Mouse (Mus musculus) erythroid progenitor cell, adult 5-6 weeks (primary cell): Measurements from ENCODE around the gene Senp7. TPM values are rescaled to one million over a fixed set of nuclear protein-coding genes. Genes with fewer than 3 reads are reported as not detected.
"Not testable (repeated sequence)": the region's sequence is repeated elsewhere in the genome, so short reads cannot be mapped to it uniquely, and the experiment has no call there.

ENCODE experiments used
- ATAC-seq: replicated peaks from 2 replicates; pipeline ENCODE4 v1.8.0; 2016; ENCODE audit warnings: moderate number of reproducible peaks, mild to moderate bottlenecking, moderate TSS enrichment, inconsistent platforms; ENCODE audit not compliant: poor library complexity, low FRiP score, severe bottlenecking
- total RNA-seq, 2 experiments: library from RNA; stranded (forward) in 1 of 2; stranded (reverse) in 1 of 2; fragments of 150-400 nt in 1 of 2; fragments of 186-747, 209-891 nt in 1 of 2; gene quantifications; 2 replicates each; pipeline versions ENCODE4 v1.2.3 to v1.2.4; 2015 to 2017; ENCODE audit warnings: low replicate concordance in 2 of 2

Senp7 gene
- total RNA-seq, 2 experiments from 2014 or later: 106 to 108 TPM

DNA sequence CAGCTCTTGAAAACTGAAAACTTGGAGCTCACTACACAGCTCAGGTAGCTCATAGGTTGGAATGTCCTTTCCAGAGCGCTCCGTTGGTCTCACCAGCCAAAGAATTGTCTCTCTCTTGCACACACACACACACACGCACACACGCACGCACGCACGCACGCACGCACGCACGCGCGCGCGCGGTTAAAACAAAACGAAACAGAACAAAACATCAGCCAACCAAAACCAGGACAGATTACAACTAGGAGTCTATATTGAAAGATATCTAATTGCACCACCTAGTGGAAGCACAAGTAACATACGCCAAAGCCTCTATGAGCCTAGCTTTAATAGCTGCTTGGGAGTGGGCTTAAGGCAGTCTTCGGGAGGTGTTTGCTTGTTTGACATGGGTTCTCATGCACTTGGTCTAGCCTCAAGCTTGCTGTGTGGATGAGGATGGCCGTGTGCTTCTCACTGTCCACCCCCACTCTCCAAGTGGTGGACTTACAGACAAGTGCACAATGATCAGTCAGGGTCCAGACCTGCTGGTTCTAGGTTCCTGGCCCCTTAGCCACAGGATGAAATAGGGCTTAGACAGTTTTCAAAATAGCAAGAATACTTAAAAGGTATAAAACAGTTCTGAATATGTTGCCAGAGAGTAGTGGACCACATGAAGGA lies 16.3 kb downstream of the Senp7 start:
- peak; percentile 87 for ATAC-seq

DNA sequence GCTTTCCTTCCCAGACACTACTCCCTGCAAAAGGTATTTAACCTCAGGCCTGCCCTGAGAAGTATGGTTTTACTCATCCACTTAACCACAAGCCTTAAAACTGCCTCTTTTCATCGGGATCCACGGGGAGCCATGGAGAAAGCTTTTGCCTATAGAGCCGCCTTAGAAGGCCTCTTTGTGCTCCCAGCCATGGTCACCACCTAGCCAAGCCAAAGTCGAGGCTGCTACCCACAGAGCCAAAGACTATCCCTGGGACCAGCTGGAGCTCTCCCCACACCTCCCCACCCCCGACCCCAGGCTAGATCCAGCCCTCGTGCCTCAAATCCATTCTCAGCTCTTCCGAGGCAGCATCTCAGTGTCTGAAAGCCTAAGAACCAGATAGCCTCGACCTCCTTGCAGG lies 18.0 kb downstream of the Senp7 start:
- no peak for ATAC-seq

DNA sequence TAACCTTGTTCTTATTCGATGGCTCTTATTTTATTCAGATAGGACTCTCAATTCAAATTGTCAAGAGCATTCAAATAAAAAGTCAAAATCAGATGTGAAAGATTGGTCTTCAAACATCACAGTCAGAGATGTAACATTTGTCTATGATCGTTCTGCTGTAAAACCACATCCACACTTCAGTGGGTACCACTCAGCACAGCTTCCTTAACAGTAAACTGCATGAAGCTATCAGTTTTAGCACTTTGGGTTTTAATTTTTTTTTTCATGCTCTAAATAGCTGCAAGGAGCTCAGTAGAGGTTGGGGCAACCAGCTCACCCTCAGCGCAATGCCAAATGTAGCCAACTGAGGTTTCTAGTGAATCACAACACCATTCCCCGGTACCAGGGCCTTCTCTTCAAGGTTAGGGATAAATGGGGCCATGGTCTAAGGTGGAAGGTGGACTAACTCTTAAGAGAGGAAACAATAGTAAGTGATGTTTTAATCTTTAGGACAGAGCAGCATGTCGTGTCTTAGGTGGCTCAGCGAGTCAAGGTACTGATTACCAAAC lies 20.5 kb downstream of the Senp7 start:
- ATAC-seq: no peak

DNA sequence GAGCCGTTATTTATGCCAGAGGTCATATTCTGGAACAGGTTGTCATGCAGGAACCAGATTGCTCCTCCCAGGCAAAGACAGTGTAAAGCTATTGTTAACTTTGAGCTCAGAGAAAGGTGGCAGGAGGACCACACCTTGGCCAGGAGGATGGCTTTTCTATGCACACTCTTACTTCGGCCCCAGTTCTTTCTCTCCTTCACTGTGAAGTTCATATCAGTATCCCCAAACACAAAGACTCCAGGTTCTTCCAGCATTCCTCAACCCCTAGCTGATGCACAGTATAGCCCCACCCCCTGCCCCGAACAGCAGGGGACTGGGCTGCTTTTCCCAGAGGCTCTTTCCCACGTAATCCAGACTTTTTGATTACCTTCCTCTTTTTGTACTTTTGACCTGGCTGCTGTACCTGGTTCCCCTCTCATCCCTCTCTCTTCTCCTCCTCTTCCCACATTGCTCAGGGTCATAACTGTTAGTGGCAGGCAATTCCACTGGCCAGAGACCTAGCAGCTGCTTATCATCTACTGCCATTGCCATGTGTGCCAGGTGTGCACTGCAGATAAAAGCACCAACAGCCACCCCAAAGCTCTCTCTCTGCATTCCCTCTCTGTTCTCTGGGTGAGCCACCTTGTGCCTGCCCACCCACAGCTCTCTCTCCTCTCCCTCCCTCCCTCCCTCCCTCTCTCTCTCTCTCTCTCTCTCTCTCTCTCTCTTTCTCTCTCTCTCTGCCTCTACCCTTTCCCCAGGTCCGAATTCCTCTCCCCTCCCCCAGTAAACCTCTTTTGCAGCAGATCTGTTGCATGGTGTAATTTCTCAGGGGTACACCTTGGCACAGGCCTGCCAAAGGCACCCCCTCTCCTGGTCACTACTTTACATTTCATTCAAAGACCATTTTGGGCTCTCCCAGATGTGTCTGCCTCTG lies 23.4 kb downstream of the Senp7 start:
- peak; percentile 79 for ATAC-seq

DNA sequence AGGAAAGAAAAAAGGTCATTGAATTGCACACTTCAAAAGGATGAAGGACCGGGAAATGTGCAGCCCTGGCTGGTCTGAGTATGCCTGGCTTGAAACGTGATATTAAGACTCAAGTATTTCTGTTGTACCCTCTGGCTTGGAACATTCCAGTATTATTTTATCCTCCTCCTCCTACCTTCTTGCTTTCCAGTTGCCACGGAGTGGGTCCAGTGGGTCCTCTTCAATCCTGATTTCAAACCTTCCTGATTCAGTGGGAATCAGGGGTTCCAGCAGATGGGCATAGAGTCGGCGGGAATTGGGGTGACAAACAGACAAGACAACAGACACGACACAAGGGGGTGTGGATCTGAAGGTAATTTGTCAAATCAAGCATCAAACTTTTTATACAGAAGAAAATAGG lies 24.4 kb downstream of the Senp7 start:
- no peak for ATAC-seq

DNA sequence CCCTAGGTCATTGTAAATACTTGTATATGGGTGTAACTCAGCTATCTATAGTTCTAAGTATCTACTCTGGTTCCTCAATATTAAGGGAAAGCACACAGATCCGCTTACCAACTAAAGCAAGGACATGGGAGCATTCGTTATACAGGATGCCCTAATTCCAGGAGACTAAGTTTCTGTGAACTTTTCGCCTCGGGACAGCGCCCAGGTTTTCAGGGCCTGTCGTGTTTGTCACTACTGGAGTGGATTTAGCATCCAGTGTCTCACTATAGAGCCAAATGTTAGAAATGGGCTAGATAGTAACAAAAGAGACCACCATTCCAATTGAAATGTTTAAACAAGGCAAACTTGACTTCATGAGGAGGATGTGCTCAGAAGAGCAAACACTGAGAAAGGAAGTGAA lies 25.0 kb downstream of the Senp7 start:
- not testable (repeated sequence) for ATAC-seq

DNA sequence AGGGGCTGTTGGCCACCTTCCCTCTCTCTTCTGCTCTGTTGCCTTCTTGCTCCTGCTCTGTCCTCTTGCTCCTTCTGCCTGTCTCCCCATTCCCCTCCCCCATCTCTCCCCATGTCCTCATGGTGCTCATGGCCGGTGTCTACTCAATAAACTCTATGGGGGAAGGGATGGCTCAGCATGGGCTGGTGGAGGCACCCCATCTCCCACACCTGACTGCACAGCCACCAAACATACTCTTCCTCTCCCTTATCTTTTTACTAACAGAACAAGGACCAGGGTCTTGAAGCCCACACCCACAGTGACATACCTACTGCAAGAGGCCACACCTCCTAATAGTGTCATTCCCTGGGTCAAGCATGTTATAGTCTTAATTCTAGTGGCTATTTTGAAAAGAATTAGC lies 26.0 kb downstream of the Senp7 start:
- no peak for ATAC-seq

DNA sequence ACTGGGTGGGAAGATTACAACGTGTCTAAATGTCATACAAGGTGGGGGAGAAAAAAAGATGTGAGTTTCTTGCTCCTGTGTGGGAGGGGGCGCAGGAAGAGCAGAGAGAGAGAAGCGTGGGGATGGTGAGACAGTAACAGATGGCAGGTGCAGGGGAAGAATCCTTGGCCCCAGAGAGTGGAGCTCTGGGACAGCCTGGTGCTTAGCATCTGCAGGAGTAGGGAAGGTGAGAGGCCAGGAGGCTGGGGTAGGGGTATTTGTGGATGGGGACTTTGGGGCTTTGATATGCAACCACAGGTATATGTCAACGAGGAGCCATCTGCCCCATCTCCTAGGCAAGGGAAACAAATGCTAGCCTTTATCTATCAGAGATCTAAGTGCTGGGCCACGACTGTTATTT lies 26.4 kb downstream of the Senp7 start:
- ATAC-seq: no peak

DNA sequence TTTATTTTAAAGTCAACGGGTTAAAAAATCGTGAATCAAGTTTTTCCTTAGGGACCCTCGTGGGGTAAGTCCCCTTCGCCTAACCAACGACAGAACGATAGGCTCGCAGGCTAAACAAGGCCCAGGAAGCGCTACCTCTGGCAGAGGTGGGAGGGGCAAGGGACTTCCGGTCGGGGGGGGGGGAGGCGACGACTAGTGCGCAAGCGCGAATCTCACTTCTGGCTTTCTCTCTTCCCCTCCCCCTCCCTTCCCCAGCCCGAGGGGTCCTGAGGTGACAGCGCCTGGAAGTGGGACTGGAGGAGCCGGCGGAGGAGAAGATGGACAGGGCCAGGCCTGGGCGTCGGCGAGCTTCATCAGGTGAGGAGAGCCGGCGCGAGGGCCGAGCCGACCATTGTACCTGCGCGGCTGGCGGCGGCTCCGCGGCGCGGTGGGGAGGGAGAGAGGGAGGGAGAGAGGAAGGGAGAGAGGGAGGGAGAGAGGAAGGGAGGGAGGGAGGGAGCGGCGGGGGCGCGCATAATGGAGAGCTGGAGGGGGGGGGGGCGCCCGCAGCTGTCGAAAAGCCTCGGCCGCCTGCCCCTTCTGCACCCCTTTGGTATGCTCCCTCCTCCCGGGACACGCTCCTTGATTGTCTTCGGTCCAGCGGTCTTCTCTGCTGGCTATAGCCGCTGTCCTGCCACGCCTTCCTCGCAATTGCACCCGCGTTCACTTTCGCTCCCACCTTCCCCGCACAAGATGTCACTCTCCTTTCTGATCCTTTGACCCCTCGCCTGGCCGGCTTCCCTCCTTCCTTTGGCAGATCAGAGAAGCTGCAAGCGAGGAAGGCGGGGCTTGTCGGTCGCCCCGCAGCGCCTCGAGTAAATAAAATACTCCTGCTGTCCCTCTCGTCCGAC lies 27.3 kb downstream of the Senp7 start:
- peak; percentile 64 for ATAC-seq

DNA sequence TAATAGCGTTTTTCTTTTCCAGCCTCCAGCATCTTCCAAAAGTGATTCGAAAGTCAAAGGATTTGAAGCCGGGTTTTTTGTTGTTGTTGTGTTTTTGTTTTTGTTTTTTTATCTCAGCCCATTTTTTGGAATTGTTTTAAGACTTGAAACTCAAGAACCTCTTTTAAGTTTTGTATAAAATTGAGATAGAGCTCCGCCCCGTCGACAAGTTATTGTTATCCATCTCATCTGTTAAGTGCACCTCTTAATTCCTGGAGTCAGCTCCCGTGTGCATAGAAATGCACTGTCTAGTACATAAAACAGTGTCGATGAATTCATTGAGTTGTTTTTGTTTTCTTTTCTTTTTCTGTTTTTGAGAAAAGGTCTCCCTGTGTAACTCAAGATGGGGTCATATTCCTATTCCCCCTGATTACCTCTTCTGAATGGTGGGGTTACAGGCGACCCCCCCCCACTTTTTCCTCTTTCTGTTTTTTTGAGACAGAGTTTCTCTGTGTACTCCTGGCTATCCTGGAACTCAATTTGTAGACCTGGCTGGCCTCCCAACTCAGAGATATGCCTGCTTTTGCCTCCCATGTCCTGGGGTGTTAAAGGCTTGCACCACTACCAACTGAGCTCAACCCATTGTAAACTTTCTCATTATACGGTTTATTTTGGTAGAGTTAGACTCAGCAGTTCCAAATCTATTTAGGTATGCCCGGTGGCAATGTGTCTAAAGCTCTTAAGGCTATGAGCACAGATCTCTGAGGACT lies 28.2 kb downstream of the Senp7 start:
- ATAC-seq: 0 out of 2 replicates have a peak, but pooled peaks have one; percentile 27

DNA sequence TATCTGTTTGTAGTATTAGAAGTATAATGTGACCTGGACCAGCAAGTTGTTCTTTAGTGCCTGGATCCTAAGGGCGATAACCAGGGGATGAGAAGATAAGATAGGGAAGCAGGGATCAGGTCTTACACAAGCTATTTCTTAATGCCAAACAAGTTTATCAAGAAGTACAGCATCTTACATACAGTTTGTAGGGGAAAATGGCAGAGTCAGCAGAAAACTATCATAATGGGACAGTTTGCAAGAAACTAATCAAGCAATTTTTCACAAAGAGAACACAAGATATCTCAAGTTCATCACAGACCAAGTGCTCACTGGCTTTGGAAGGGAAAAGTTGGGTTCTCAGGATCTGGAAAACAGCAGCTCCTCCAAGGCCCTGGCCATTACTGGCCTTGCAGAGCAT lies 31.3 kb downstream of the Senp7 start:
- no peak for ATAC-seq

DNA sequence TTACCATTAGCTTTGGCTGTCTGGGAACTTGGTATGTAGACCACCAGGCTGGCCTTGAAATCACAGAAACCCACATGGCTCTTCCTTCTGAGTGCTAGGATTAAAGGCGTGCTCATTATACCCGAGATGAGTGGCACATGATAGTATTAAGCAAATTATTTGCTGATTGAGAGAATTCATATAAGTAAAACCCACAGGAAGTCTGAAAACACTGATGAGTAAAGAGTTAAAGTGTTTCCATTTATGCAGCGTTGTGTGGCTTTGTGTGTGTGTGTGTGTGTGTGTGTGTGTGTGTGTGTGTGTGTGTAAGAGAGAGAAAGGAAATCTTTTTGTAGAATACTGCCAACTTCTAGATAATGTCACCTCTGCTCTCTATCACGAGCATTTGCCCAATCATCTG lies 33.6 kb downstream of the Senp7 start:
- ATAC-seq: no peak

DNA sequence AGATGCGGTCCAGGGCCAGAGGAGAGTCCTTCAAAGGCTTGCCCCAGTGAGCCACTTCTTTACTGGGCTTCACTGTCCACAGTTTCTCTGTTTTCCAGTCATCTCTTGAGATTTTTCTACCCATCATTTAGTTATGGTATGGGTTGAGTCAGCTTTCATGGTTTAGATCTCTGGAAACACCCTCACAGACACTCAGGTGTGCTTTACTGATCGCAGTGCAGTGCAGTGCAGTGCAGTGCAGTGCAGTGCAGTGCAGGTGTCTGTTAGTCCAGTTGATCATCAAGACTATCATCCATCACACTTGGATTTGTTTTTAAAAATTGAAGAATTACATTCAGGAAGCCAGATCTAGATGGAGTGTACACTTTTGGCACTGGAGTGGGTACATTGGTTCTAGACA lies 38.2 kb downstream of the Senp7 start:
- no peak for ATAC-seq

DNA sequence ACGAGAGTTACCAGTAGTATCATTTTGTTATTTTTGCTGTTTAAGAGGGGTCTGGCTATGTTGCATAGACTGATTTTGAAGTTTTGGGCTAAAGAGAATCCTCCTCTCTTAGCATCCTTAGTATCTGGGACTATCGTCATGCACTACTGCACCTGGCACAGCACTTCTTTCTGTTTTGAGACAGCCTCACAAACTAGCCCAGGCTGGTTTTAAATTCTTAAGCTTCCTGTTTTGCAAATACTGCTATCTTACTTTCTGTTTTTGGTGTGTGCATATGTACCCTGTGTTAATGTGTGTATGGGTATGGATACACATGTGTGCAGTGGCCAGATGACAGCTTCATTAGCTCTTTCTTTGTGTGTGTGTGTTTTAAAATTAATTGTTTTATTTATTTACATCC lies 42.2 kb downstream of the Senp7 start:
- no peak for ATAC-seq

DNA sequence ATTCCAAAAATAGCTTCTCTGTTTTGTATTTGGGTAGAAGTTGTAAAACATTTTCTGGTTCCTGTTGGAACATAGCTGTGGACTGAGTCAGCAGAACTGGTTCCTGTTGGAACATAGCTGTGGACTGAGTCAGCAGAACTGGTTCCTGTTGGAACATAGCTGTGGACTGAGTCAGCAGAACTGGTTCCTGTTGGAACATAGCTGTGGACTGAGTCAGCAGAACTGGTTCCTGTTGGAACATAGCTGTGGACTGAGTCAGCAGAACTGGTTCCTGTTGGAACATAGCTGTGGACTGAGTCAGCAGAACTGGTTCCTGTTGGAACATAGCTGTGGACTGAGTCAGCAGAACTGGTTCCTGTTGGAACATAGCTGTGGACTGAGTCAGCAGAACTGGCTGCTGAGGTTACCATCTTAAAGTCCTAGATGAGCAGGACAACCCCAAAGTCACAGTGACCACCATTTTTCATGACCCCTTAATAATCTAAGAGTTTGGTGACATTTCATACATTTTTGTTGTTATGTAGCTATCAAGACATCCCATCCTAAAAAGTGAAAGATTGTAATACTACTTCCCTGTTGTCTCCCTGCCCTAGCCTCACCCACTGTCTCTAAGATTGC lies 48.4 kb downstream of the Senp7 start:
- not testable (repeated sequence) for ATAC-seq

DNA sequence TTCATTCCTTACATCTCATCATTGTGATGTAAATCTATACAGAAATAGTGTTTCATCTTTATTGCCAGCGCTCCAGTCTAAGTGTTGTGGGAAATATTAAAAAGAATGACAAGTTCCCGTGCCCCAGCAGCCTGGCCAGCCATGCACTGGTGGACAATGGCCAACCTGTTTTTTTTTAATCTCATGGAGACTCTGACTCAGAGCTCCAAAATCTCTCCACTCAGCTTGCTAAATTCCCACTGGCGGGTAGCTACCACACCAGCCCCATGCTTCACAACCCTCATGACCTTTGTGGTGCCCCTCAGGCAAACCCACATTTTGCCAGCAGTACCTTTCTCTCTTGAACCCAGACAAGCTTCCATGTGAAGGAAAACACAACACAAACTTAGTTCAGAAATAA lies 67.6 kb downstream of the Senp7 start:
- ATAC-seq: no peak

DNA sequence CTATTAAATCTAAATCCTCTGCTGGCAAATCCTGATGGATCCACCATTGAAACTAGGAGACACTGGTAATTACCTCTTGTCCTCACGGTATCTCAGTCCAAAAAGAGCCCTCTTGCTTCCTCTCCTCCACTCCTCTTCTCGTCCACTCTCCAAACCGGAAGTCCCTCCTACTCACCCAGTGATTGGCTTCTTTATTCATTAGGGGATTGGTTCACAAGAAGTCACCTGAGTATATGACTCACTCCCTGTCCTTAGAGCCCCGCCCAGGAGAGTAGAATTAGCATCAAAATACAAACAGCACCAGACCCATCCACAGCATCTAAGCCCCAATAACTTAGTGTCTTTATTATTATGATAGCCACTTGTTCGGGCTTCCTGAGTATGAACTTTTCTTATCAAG lies 68.0 kb downstream of the Senp7 start:
- no peak for ATAC-seq

DNA sequence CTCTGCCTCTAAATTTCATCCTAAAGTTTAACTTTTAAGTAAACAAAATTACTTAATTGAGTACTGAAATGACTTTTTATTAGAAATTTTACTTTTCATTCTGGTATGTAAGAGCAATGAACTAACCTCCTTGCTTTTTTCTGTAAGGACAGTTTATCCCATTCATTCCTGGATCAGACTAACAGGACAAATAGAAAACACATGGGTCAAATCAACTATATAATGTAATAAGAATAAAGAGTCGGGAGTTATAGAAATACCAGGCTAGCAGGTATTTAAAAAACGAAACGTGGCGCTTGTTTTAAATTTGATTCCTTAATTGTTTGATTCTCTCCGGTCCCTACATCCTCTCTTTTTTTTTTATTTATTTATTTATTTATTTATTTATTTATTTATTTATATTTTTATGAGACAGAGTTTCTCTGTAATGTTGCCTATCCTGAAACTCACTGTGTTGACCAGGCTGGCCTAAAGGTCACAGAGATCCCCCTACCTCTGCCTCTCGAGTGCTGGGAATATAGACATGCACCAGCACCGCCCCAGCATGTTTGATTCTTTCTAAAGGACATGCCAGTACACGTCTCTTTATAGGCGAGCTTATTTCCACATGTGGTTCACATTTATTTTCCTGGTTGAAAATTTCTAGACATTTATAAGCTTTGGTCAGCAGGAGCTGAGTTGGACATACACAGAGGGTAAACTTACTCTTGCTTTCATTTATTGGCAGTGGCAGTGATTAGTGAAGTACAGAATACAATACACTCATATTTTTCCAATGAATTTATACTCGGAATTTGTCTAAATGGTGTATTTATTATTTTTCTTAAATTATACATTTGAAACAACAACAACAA lies 69.4 kb downstream of the Senp7 start:
- ATAC-seq: no peak
